Mouse (Mus musculus) liver, embryonic 12.5 days (tissue): ENCODE results near the gene Tkfc. TPM values are rescaled to one million over a fixed set of nuclear protein-coding genes. Genes with fewer than 3 reads are reported as not detected.

Experiments used
- ATAC-seq: fragments of 200-750 bp; cut with Nextera tagmentation; 2 replicates; pipeline ENCODE4 v1.8.0; 2017; ENCODE audit warnings: moderate number of reproducible peaks, mild to moderate bottlenecking, moderate library complexity
- H3K27ac ChIP-seq: fragments of 300-500 bp; sonication (generic); 2 replicates; pipeline ENCODE4 v1.5.1; 2016; ENCODE audit warnings: mild to moderate bottlenecking
- H3K27me3 ChIP-seq: fragments of 300-500 bp; sonication (generic); replicated peaks from 2 replicates; pipeline ENCODE4 v1.6.1; 2016; ENCODE audit warnings: mild to moderate bottlenecking, moderate library complexity
- H3K36me3 ChIP-seq: fragments of 300-500 bp; sonication (generic); 2 replicates; pipeline ENCODE4 v1.6.1; 2016; ENCODE audit warnings: mild to moderate bottlenecking, moderate library complexity
- H3K4me1 ChIP-seq: fragments of 300-500 bp; sonication (generic); 2 replicates; pipeline ENCODE4 v1.6.1; 2016
- H3K4me2 ChIP-seq: fragments of 300-500 bp; sonication (generic); 2 replicates; pipeline ENCODE4 v1.6.1; 2016; ENCODE audit warnings: mild to moderate bottlenecking, moderate library complexity
- H3K4me3 ChIP-seq: fragments of 300-500 bp; sonication (generic); 2 replicates; pipeline ENCODE4 v1.5.1; 2016; ENCODE audit warnings: mild to moderate bottlenecking, moderate library complexity
- H3K9ac ChIP-seq: fragments of 300-500 bp; sonication (generic); 2 replicates; pipeline ENCODE4 v1.6.1; 2016; ENCODE audit warnings: mild to moderate bottlenecking, moderate library complexity
- H3K9me3 ChIP-seq: fragments of 300-500 bp; sonication (generic); replicated peaks from 2 replicates; pipeline ENCODE4 v1.6.1; 2016; ENCODE audit warnings: mild to moderate bottlenecking, moderate library complexity
- WGBS: fragments of 180-500 bp; shearing (Covaris S2); methylation state at CpG from one replicate; pipeline ENCODE4 v1.1.7; 2016; ENCODE audit not compliant: insufficient replicate concordance; 5-methylcytosine and 5-hydroxymethylcytosine counted together
- polyA plus RNA-seq: library from polyadenylated mRNA; unstranded; fragments of >200 nt; fragmentation: Nextera tagmentation; extraction: Ambion mirVana; gene quantifications from 2 replicates; pipeline ENCODE4 v1.2.1, GENCODE M21; 2016

Gene Tkfc
- polyA plus RNA-seq, 1 experiment from 2014 or later, result 10.1 TPM

DNA sequence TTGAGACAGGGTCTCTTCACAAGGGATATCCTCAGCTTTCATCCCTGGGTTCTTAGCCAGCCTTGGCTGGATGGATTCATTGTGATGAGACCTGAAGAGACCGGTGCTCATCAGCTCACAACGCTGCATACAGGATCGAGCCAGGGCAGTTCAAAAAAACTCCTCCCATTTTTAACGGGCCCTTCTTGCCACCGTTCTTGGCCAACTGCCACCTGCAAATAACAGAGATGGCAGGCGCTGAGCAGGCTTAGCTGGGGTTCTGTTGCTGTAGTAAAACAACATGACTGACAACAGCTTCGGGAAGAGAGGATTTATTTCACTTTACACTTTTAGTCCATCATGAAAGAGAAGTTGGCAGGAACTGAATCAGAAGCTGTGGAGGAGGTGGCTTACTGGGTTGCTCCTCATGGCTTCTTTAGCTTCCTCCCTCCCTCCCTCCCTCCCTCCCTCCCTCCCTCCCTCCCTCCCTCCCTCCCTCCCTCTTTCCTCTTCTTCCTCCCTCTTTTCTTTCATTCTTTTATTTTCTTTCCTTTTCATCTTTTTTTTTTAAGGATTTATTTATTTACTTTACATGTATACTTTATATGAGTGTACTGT is 21.8 kb downstream of the Tkfc start:
- WGBS, result 63% methylated on average over 7 of the region's 7 CpGs
- H3K9me3 ChIP-seq, result no peaks in the 10 kb centered on the region

DNA sequence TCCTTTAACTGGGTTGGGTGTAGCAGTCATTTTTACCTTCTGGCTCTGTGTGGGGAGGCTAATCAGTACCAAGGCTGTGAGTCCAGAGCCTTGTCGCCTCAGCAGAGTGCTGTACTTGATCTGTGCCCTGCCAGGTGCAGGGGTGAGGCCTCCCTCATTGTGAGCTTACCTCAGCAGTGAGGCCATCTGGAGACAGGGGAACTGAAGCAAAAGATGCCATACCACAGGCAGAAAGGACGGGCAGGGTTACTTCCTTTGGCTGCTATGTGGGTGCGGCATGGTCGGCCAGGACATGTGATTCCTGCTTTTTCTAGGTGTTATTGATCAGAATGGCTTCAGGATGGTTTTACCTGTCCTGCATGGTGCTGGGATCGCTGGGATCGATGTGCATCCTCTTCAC is 23.5 kb downstream of the Tkfc start:
- Histone ChIP-seq H3K27ac (no peak overlapping the region), H3K4me1 (peaks cover 26% of the 10 kb centered on the region), H3K36me3 (peaks cover 20% of the 10 kb centered on the region), H3K27me3 (no peaks in the 10 kb centered on the region), H3K4me3 (no peak overlapping the region), H3K4me2 (no peak overlapping the region), H3K9me3 (no peaks in the 10 kb centered on the region), H3K9ac (no peak overlapping the region)
- no peak for ATAC-seq
- WGBS, result 79% methylated on average over 6 of the region's 6 CpGs

More for the DNA sequence above, 21.8 kb downstream of the Tkfc start:
- Histone ChIP-seq H3K4me2 (no peak overlapping the region), H3K9ac (no peak overlapping the region), H3K27ac (no peak overlapping the region), H3K36me3 (peaks cover 30% of the 10 kb centered on the region), H3K4me1 (peaks cover 22% of the 10 kb centered on the region), H3K4me3 (no peak overlapping the region), H3K27me3 (no peaks in the 10 kb centered on the region)
- ATAC-seq, result no peak

DNA sequence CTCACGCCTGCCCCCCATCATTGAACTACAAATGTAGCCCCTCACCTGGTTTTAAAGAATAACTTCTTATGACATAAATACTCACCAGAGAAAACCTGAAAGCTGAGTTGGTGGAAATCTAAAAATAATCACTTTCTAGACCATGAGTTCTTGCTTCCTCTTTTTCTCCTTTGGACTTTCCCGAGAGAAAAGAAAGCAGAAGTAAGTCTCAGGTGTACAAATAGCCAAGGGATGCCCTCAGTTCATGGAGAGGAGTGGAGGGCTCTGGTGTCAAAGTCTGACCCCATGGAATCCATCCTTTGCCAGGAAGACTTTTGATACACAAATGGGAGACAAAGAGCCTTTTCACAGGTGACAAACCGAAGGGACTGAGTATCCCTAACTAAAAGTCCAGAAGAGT is 24.7 kb downstream of the Tkfc start:
- Histone ChIP-seq H3K4me1 (peaks cover 33% of the 10 kb centered on the region), H3K4me2 (no peak overlapping the region), H3K9ac (no peak overlapping the region), H3K27me3 (no peaks in the 10 kb centered on the region), H3K27ac (no peak overlapping the region), H3K9me3 (no peaks in the 10 kb centered on the region), H3K4me3 (no peak overlapping the region), H3K36me3 (peaks cover 20% of the 10 kb centered on the region)
- no peak for ATAC-seq
- WGBS, result 37% methylated on average over 3 of the region's 3 CpGs

DNA sequence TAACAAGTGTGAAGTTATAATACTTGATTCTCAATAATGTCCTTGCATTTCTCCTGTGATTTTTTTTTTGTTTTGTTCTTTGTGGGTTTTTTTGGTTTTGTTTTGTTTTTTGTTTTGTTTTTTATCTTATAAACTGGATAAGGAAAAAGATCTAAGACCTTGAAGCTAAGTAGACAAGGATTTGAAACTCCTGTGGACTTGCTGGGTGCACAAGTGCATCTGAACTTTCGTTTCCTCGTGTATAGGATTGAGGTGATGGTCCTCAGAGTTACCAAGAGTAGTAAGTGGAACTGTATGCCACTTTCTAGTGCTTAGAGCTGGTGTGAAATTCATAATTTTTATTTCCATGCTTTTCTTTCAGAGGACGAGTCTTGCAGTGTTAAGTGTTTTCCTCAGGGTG is 25.4 kb downstream of the Tkfc start:
- Histone ChIP-seq H3K4me1 (peaks cover 34% of the 10 kb centered on the region), H3K27me3 (no peaks in the 10 kb centered on the region), H3K9me3 (no peaks in the 10 kb centered on the region), H3K4me2 (no peak overlapping the region), H3K36me3 (peaks cover 20% of the 10 kb centered on the region), H3K9ac (no peak overlapping the region), H3K4me3 (no peak overlapping the region), H3K27ac (no peak overlapping the region)
- 69% methylated on average over 3 of the region's 3 CpGs for WGBS
- no peak for ATAC-seq

DNA sequence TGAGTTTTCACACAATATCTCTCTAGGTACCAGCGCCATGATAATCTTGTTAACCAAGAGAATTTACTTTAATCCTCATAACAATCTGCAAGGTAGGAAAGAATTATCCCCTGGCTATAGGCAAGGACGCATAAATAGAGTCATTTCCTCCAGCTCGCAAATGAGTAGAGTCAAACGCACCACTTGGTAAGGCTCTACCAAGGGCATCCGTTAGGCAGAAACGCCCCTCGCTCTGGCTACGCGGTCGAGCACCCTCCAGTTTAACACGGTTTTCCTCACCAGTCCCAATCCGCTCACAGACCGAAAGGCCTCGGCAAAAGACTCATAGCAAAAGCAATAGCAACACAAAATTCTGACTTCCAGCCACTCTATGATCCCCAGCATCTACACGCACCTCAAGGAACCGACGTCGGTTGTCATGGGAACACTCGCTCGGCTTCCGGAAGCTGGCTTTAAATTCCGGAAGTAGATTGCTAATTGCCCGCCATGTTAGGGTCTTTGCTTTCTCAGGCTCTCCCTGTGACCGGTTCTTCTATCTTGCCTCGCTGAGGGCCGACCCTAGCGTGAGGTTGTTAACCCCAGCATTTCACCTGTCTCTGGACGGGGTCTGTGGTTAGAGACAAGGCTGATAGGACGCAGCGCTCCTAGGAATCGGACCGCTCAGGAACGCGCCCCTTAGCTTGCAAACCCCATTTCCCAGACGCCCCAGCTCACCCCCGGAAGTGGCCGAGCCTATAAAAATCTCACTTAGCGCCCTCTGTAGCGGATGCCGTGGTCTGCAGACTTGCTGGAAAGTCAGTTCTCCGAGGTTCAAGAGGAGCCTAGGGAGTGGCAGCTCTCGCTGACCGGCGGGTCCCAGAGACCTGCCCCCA is 28.5 kb downstream of the Tkfc start, which contains the start of the genes Cyb561a3 and Tmem138:
Gene Cyb561a3, plus strand, starts transcription at position 483 of the 872 bp plus-strand sequence.
Gene Tmem138, minus strand, starts transcription at position 673 of the 872 bp plus-strand sequence.
- H3K27me3 ChIP-seq, result no peaks in the 10 kb centered on the region
- peak within 1 kb of the TSS; percentile 76 for H3K9ac ChIP-seq
- H3K9me3 ChIP-seq, result no peaks in the 10 kb centered on the region
- peak within 1 kb of the TSS; percentile 69 for H3K4me3 ChIP-seq
- 1% methylated on average over 44 of the region's 44 CpGs for WGBS
- H3K4me1 ChIP-seq, result peaks cover 31% of the 10 kb centered on the region
- H3K4me2 ChIP-seq, result peak within 1 kb of the TSS; percentile 78
- H3K36me3 ChIP-seq, result peaks cover 39% of the 10 kb centered on the region
- peak within 1 kb of the TSS; percentile 85 for H3K27ac ChIP-seq
- peak; percentile 94 for ATAC-seq

DNA sequence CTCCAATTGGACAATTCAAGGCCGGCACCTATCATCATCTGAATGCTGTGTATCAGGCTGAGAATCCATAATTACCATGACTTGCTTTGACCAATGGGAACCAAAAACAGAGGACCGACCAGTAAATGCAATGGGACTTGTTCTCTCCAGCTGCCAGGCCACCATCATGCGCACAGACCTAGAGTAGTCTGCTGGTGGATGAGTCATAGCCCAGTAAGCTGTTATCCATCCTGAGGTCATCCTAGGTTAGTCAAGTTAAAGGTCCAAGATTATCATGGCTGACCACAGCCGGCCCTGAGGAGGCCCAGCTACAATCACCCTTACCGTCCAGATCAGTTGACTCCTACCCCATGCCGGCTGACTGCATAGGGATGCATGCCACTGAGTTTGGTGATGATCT is 35.8 kb downstream of the Tkfc start:
- Histone ChIP-seq H3K9me3 (no peaks in the 10 kb centered on the region), H3K4me2 (no peak overlapping the region), H3K9ac (no peak overlapping the region), H3K4me3 (no peak overlapping the region), H3K36me3 (peaks cover 54% of the 10 kb centered on the region), H3K27me3 (no peaks in the 10 kb centered on the region), H3K4me1 (peaks cover 4% of the 10 kb centered on the region; the same call in 1 of the 2 replicates), H3K27ac (no peak overlapping the region)
- ATAC-seq, result no peak
- WGBS, result 77% methylated on average over 6 of the region's 6 CpGs

DNA sequence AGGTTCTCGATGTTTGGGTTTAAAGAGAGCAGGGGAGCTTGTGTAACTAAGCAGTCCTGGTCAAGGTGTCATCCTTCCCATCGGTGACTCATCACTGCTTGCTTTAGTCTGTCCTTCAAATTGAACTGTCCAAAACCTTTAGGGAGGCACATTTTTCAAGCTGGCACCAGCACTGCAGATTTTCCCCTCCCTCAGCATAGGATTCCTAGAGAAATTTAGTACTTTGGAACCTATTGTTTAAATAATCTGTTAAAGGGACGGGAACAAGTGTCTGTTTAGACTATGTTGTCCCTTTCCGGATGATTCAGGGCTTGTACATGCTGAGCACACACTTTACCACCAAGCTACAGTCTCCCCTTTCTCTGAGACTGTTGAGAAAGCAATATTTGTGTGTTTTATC is 40.2 kb downstream of the Tkfc start:
- H3K36me3 ChIP-seq, result peaks cover 11% of the 10 kb centered on the region; the same call in 1 of the 2 replicates
- no peak for ATAC-seq
- H3K4me3 ChIP-seq, result no peak overlapping the region
- no peaks in the 10 kb centered on the region for H3K9me3 ChIP-seq
- no peak overlapping the region for H3K9ac ChIP-seq
- H3K27me3 ChIP-seq, result no peaks in the 10 kb centered on the region
- WGBS, result 63% methylated on average over 4 of the region's 4 CpGs
- H3K4me1 ChIP-seq, result peaks cover 15% of the 10 kb centered on the region
- no peak overlapping the region for H3K27ac ChIP-seq
- no peak overlapping the region for H3K4me2 ChIP-seq

DNA sequence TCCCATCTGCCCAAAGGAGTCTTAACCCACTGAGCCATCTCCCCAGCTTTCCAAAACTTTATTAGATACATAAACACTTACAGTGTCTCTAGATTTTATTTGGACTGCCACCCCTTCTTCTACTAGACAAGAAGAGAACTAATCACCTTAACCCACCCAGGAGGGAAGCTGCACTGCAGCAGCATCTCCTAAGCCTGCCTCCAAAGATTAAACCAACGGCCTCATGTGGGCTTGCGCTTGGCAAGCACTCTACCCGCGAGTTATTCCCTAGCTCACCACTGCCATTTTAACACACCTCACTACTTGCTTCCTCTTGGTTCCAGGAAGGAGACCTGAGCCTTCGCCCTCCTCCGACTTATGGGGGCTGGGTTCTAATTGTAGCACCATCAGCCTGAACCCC is 41.2 kb downstream of the Tkfc start:
- Histone ChIP-seq H3K27me3 (no peaks in the 10 kb centered on the region), H3K36me3 (peaks cover 1% of the 10 kb centered on the region; the same call in 1 of the 2 replicates), H3K4me2 (no peak overlapping the region), H3K27ac (no peak overlapping the region), H3K9ac (no peak overlapping the region), H3K4me3 (no peak overlapping the region), H3K9me3 (no peaks in the 10 kb centered on the region), H3K4me1 (peaks cover 15% of the 10 kb centered on the region)
- 63% methylated on average over 6 of the region's 6 CpGs for WGBS
- no peak for ATAC-seq

DNA sequence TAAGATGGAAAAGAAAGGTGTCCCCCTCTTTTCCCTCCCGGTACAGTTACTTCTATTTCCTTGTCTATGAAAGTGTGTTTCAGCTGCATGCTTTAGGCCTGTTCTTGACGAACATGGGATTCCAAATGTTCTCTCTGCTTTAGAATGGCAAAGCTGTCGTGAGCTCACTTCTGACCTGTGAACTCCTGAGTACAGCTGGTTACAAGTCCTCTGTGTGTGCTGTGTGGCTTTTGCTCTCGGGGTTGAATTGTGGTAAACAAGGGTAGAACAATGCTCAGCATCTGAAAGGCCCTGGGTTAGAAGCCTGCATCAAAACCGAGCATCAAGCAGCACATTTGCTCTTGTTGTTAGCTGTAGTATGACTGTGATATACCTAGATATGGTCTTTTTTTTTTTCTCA is 43.1 kb downstream of the Tkfc start:
- Histone ChIP-seq H3K36me3 (no peaks in the 10 kb centered on the region), H3K4me1 (peaks cover 15% of the 10 kb centered on the region), H3K4me3 (no peak overlapping the region), H3K27ac (peak overlapping the region; percentile 31), H3K4me2 (no peak overlapping the region), H3K27me3 (no peaks in the 10 kb centered on the region), H3K9ac (no peak overlapping the region), H3K9me3 (no peaks in the 10 kb centered on the region)
- no peak for ATAC-seq
- 61% methylated on average over 5 of the region's 5 CpGs for WGBS

DNA sequence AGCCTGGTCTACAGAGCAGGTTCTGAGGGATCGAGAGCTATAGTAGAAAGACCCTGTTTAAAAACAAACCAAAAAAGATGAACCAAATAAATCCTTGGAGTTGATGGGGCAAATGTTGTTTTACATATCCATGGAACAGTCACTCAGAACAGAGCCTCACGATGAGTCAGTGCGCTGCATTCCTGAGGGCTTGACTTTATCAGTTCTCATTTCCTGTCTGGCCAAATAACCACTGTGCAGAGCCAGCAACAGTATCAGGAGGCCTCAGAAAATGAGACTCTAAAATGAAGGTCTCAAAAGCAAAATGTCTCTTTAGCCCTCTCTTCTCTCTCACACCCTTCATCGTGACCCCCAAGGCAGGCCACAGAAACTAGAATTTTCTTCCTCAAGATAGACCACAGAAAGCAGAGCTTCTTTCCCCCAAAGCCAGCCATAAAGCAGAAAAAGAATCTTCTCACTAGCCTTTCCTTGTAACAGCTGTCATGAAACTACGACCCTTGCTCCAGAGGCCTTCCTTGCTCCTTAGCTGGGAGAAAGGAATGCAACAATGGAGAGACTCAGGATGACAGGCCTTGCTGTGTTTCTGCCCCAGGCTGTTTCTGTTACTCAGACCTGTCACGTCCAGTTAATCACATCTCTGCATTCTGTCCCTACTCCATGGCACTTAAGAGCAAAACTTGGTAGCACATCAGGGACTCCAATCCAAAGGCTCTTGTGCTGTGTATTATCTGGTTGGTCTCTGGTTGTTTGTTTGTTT is 43.7 kb downstream of the Tkfc start:
- ATAC-seq, result no peak; the same call in 1 of the 2 replicates
- Histone ChIP-seq H3K4me2 (no peak overlapping the region), H3K27ac (peak overlapping the region; percentile 54), H3K9ac (no peak overlapping the region), H3K27me3 (no peaks in the 10 kb centered on the region), H3K4me1 (peaks cover 18% of the 10 kb centered on the region), H3K4me3 (no peak overlapping the region), H3K9me3 (no peaks in the 10 kb centered on the region), H3K36me3 (no peaks in the 10 kb centered on the region)
- WGBS, result 43% methylated on average over 6 of the region's 6 CpGs

DNA sequence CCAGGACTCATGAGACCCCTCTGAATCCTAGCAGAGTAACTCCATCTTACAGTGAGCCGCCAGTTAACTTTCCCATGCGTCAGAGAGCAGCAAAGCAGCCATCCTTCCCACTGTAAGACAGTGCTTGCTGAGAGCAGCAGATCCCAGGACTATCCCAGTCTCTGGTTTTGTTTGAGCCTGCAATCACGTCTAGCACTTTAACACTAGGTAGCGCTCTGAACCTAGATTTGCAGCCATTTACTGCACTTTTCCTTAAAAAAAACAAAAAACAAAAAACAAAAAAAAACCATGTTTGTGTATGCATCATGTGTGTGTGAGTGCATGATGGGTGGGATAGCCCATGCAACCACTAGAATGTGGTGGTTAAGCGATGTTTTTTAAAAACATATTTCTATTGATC is 45.3 kb downstream of the Tkfc start:
- ATAC-seq, result no peak
- WGBS, result 37% methylated on average over 5 of the region's 5 CpGs

More for the DNA sequence above, 45.3 kb downstream of the Tkfc start:
- no peaks in the 10 kb centered on the region for H3K27me3 ChIP-seq
- H3K27ac ChIP-seq, result no peak overlapping the region
- no peaks in the 10 kb centered on the region for H3K36me3 ChIP-seq
- H3K4me1 ChIP-seq, result peaks cover 26% of the 10 kb centered on the region
- H3K4me2 ChIP-seq, result no peak overlapping the region
- no peak overlapping the region for H3K4me3 ChIP-seq
- H3K9ac ChIP-seq, result no peak overlapping the region
- no peaks in the 10 kb centered on the region for H3K9me3 ChIP-seq
